Mouse (Mus musculus): Measurements from ENCODE around the gene Yif1b.

Yif1b gene

DNA sequence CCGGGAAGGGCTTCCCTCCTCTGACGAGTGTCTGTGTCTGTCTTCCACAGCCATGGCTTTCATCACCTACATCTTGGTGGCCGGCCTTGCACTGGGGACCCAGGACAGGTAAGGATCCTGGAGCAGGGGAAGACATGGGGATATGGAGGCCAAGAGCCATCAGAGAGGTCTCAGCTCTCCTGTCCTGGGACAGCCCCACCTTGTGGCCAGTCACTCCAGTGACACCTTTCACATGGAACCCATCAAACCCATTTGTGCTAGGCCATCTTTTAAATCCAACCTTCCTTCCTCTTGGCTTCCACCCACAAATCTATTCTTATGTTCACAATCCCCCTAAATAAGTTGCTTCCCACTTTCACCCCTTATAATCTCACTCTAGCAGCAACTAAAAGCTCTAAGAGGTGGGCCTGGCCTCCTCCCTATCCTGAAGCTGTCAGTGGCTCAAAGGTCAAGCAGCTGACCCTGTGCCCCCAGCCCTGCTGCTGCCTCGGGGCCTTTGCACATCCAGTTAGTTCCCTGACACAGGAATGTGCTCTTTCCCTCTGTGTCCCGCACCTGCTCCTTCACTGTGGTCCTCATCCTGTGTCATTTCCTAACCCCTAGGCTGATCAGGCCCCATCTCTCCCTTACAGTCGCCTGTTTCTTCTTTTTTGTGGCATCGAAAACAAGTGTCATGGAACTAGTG is 6.7 kb downstream of the Yif1b start:
- no peak for DNase-seq (ENCODE audit: inconsistent ontology term)

DNA sequence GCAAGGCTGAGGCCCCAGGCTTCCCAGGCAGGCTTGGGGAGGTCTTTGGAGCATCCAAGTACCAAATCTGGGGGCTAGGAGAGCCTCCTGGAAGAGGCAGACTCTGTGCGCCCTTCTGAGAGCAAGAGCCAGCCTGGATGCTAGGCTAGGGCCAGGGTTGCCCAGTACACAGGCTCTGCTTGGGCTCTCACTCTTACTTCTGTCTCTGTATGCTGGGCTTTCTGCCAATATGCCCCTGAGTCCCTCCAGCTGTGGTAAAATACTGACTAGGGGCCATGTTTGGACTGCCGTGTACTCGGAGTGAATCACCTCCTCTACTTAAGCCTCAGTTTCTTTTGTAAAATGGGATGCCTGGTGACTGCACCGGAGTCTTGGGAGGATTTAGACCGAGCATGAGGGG is 7.9 kb downstream of the Yif1b start:
- no peak for DNase-seq (ENCODE audit: inconsistent ontology term)

DNA sequence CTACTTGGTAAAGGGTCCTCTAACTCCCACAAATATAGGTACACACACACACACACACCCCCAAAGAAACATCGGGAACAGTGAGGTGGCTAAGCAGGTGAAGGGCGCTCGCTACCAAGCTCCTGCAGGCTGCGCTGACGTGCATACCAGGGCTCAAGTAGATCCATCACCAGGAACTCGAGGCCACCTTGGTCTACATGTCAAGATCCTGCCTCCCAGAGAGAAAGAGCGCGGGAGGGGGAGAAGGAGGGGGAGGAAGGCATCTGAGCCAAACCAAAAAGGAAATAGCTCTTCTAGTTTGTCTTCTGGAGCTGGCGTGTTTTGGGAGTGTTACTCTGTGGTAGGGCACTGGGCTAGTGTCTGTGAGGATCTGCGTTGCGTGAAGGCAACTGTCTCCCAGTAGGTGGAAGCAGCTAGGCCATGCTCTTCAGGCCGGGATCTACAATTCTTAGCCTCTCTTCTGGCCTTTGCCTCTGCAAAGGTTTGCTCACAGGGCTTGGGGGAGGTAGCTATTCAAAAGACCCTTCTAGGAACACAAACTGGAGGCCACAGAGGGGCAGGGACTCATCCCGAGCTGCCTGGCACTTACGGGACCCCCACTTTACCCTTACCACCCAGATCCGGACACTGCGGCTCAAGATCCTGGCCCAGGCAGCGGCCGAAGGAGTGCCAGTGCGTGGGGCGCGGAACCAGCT is 8.6 kb downstream of the Yif1b start:
- DNase-seq (ENCODE audit: inconsistent ontology term), result no peak

DNA sequence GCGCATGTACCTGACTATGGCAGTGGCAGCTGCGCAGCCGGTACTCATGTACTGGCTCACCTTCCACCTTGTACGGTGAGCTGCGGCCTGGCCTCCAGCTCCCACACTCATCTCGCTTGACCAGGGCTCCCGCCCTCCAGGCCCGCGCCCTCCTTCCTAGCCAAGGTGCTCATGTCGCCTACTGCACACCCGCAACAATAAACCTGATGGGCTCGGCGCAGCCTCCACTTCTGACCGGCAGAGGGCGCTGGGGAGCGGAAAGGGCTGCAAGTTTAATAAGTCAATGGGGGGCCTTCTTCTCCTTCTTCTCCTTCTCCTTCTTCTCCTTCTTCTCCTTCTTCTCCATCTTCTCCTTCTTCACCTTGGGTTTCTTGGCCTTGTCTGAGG is 9.2 kb downstream of the Yif1b start:
- peak; percentile 69 for DNase-seq (ENCODE audit: inconsistent ontology term)

DNA sequence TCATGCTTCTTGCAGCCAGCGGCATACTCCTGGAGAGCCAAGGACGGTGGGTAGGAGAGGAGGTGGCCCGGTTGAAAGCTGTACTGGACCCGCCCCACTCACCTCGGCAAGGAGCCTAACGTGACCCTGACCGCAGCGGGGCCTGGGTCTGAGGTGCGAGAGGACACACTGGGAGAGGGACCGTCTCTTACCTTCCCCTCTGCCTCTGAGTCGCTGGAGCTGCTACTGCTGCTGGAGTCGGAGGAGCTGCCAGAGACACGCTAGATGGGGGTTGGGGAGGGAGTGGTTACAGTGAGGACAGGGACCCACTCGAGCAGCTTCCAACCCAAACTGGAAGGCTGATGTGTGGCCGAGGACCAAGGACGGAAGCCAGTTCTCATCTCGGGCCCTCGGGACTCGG is 9.6 kb downstream of the Yif1b start:
- peak; percentile 20 for DNase-seq (ENCODE audit: inconsistent ontology term)

DNA sequence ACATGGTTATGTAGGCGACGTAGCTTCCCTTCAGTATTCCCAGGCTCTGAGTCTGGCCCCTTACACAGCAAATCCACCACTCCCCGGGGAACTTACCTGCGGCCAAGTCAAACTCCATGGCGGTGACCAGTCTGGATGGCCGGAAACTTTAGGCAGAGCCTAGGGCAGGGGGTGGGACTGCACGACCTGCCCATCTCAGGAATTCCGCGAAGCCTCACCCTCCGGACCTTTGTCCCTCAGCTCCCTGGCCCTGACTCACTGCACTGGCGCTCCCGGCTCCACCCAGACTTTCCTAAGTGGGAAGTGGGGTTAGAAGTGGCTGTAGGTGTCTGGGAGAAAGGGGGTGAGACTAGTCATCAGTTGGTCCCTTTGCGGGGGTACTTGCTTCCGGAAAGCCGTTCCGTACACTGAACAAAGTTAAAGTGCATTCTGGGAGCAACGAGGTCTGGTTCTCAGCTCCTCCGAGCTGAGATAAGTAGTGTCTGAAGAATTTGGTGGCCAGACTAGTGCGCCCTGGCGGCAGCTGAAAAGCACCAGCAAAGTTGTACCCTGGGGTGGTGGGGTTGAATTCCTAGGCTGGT is 10.2 kb downstream of the Yif1b start, which contains the start of gene 2200002D01Rik:
2200002D01Rik (minus strand) TSS at position 206 of the 581 bp plus-strand sequence.
- peak; percentile 79 for DNase-seq (ENCODE audit: inconsistent ontology term)

DNA sequence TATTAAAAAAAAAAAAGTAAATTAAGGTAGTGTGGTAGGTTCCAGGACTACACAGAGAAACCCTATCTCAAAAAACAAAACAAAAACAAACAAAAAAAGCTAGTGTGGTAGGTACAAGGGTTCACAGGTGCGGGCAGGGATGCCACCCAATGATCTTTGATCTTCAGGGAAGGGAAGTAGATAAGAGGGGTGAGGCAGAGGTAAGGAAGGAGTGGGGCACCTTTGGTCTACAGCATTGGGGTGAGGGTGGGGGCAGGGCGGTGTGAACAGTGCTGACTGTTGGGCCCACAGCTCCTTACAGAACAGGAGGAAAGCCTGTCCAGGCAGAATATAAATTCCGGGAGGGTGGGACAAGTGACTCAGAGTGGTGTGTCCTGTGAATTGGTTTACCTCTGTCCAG is 13.0 kb downstream of the Yif1b start:
- no peak for DNase-seq (ENCODE audit: inconsistent ontology term)

DNA sequence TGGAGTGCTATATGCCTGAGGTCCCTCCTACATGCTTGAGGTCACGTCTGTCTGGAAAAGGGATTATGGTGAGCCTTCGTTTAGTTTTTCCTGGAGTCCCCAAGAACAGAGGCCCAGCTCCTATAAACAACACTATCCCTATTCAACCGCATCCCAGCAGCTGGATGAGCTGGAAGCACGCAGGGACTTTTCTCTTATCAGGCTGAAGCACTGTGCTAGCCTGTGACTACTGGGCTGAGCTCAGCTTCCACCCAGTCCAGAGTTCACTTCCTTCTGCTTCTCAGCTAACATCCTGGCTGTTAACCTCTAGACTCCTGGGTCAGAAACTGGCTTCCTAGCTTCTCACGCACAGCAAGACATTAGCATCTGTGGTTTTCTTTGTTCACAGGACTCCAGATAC is 15.7 kb downstream of the Yif1b start:
- no peak for DNase-seq (ENCODE audit: inconsistent ontology term)

DNA sequence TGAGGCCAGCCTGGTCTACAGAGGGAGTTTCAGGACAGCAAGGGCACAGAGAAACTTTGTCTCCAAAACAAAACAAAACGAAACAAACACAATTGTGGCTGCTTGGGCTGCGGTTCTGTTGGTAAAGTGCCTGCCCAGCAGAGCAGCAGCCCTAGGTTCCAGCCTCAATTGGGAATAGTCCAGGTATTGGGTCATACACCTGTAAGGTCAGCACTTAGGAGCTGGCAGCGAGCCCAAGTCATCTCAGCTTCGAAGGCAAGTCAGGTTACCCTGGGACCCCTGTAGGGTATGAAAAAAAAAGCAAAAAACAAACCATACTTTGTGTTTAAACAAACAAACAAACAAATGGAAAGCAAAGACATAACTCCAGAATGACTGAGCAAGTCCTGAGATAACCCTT is 17.7 kb downstream of the Yif1b start:
- DNase-seq (ENCODE audit: inconsistent ontology term), result no peak

DNA sequence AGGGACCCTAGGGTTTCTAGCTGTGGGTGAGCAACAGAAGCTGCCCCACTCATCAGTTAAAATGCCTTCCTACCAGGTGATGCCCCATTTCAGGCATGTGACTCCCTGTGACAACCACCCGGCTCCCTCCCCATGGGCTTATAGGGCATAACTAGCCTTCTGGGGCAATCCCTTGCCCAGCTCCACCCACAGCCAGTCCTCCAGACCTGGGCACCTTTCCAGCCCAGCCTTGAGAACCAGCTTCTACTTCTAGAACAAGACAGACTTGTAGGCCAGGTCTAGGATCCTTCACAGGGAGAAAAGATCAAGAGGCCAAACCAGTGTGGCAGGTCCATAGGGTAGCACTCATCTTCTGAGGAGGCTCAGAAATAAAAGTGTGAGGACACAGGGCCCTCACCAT is 19.2 kb downstream of the Yif1b start:
- DNase-seq (ENCODE audit: inconsistent ontology term), result no peak

DNA sequence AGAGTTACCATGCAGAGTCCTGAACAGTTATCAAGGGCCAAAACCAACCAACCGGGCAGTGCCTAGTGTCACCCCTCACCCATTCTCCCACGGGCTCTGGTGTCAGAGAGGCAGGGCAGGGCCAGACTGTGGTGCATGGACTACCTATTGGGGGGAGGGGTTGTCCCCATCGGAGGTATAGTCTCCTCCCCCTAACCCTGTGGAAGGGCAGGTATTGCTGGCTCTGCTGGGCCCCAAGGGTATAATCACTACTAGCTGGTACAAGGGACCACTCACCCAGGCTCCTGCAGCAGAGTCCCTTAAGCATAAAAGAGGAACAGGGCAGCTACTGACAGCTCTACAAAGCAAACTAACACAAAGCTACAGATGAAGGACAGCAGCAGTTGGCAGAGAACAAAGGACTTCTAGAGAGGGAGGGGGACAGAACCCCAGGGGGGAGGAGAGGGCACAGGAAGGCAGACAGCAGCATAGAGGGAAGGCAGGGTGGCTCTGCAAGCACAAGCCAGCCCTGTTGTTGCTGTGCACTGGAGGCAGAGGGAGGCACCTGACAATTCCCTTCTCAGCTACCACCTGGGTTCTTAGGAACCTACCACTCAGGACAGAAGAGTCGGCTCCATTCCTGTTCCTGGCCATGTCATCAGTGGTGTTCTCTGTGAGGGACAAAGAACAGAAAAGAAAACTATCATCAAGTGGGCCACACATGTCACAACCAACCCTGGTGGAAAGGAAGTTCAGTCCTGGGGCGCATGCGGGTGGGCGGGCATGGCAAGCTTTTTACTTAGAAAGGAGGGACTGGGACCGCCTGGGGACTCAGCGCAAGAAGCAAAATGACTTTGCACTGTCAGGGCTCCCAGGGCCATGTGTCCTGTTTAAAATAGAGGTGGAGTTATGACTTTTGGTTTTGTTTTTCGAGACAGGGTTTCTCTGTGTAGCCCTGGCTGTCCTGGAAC is 21.9 kb downstream of the Yif1b start:
- no peak for DNase-seq (ENCODE audit: inconsistent ontology term)

DNA sequence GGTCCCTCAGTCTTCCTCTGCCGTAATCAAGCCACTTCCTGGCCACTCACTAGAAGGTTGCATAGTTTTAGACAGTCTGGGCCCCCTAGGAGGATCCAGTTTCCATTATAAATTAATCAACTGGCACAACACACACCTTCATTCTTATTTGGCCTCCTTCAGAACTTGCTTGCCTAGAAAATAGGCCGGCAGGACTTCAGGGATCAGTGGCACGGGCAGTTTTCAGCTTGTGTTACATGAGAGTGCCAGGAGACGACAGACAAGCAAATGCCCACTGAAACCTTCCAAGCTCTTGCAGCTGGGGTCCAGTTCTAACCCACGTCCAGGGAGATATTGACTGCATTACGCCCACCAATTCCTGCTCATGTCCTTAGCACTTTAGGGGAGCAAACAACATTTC is 24.0 kb downstream of the Yif1b start:
- no peak for DNase-seq (ENCODE audit: inconsistent ontology term)

DNA sequence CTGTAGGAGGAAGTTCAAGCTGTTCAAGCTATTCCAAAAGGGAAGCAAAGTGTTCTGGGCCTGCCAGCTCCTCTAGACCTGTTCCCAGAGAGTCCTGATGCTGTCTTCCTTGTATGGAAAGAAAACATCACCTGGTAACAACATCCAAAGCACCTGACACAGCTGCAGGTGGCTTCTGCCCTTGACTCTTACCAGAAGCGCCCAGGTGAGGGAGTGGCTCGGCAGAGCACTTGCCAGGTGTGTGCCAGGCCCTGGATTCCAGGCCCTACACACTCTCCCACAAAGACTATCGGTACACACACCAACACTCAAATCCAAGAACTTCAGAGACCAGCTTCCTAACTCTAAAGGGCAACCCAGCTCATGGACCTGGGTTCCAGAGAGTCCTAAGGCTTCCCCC is 25.7 kb downstream of the Yif1b start:
- DNase-seq (ENCODE audit: inconsistent ontology term), result no peak

DNA sequence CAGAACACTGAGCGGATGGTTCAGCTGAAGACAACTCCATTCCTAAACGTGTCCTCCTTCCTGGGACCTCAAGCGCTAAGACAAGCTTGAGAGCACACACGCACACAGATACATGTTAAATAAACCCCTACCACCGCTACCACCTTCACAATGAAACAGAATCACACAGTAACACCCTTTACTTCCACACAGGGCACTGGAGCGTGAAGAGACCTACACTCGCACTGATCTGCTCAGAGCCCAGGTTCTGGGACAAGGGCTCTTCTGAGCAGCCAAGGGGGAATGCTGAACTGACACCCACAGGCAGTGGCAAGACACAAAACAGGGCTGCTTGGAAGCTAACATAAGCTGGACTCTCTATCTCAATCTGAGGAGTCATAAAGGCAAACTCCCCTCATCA is 27.5 kb downstream of the Yif1b start:
- no peak for DNase-seq (ENCODE audit: inconsistent ontology term)

DNA sequence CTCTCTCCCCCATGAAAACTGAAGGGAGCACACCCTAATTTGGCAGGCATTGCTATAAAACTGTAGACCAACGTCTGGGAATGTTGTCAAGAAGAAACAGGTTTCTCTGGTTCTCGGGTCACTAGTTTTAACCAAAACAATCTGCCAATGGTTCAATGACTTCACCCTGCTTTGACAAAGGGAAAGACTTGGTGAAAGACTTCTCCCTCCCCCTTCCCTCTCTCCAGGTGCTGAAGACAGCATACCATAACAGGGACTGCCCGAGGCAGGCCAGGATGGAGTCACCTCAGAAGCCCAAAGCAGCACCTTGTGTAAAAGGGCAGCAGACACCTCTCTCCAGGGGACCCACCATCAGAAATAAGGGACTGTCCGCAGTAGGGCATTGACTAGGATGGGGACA is 28.8 kb downstream of the Yif1b start:
- no peak for DNase-seq (ENCODE audit: inconsistent ontology term)

DNA sequence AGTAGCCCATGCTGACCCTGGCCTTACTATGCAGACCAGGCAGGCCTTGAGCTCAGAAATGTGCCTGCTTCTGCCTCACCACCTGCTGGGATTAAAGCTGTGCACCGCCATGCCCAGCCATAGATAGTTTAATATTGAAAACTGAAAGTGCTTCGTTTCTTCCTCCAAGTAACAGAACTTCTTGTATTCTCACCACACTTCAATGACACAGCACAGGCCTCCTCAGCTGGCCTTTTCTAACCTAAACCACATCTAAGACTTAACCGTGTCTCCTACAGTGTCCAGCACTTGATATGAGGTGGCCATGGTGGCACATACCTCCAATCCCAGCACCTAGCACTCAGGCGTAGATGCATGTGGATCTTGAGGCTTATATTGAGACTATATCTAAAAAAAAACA is 32.3 kb downstream of the Yif1b start:
- DNase-seq (ENCODE audit: inconsistent ontology term), result no peak

DNA sequence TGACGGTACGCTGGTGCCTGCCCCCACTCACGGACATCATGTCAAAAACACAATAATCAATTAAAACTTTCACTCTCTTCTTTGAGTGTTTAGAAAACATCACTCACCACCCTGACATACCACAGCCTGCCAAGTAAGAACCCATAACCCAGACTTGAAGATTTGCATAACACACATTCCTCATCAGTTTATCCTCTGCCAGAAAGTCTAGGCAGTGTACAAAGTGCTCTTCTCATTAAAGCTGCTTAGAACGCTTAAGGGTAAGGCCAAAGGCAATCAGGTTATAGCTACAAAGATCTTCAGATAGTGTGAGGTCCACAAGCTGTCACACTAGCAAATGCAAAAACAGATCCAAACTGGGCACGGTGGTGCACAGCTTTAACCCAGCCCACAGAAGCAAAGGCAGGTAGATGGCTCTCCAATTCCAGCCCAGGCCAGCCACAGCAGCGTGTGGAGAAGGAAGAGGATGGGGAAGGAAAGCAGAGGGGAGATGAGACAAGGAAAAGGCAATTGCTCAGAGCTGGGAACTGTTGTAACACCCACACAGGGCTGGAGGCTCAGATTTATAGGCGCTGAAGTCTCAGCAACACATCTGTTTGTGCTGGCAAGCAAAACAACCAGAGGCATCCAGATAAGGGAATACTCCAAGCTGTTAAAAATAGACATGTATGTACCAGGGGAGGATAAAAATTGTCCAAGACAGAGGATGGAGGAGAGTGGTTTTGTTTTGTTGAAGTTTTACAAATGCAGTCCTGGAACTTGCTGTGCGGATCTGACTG is 33.7 kb downstream of the Yif1b start:
- DNase-seq (ENCODE audit: inconsistent ontology term), result no peak

DNA sequence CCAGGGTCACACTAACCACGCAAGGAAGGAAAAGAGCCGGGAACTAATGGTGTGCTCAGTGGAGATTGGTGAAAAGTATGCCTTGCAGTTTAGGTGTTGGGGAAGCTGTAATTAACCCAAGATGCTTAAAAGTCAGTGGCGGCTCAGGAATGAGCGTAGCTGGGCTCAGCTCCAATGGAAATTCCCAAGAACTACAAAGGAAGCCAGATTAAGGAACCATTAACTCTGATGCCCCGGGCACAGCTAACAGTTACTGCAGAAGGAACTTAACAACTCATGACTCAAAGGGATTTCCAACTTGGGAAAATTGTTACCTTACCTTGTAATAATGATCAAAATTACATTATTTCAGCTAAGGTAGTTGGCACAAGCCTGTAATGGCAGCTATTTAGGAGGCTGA is 38.6 kb downstream of the Yif1b start:
- DNase-seq (ENCODE audit: inconsistent ontology term), result no peak

DNA sequence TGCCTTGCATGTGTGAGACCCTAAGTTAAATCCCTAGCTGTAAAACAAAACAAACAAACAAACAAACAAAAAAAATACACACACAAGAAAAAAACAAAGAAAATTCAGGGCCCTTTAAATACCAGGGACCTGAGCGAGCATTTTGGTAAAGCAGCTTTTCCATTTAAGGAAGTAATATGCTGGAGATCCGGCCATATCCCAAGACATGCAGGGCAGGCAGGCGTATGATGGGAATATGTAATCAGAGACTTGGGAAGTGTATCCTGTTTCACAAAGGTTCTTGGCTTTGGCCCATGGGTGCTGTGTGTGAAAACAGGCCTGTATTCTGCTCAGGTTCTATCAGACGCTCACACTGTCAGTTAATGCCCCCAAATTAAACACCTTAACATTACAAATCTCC is 39.4 kb downstream of the Yif1b start:
- DNase-seq (ENCODE audit: inconsistent ontology term), result no peak

DNA sequence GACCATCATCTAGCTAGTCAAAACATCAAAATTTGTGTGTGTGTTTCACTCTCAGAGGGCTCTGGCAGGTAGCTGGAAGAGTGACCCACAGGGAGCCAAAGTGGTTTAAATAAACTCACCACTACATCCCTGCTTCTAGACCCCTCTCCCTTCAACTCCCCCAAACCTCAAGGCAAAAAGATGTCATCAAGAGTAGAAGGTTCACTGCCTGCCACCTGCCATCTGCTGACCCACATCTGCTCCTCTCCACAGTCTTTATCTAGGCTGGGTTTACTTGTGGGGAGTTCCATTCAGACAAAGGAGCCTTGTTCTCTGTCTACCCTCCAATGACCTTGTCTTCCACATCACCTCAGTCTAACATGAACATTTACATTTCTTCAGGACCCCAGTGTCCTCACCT is 41.1 kb downstream of the Yif1b start:
- no peak for DNase-seq (ENCODE audit: inconsistent ontology term)

DNA sequence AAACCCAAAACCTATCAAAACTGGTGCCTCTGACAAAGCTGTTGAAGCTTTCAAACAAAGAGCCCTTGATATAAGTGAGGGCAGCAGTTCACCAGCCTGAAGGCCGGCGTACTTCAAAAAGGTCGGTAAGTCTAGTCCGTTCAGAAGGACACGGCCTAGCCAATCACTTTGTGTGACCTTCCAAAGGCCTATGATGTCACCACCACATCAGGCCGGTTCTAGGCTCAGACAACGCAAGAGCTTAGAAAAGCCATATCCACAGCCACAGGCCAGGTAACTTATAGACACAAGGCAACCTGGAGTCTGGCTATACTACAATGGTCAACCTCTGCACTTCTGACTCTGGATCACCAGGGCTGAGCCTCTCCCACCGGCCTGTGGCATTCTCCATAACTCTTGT is 41.8 kb downstream of the Yif1b start:
- no peak for DNase-seq (ENCODE audit: inconsistent ontology term)
